Mouse (Mus musculus): ENCODE measurements at regions not wholly inside any gene's neighbourhood (a gene's known extent, or its start where the extent isn't known, plus 50 kb on each side); places are given as distances from the start of the nearest gene placed in this dataset.

DNA sequence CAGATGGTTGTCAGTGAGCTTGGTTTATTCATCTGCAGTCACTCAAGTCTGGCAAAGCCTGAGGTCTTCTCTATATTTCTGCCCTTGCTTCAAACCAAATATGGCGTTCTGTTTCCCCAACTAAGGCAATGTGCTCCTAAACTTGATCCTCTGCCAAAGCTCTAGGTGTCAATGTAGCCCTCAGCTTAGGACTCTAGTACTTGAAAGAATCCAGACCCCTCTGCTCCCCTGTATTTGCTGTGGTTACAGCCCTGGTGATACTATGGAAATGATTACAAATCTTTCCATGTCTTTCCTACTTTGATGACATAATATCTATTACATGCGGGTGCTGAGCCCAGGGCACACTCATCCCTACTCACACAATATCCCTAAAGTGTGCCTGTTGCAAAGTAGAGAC, 672.9 kb upstream of the Tbl1xr1 start:
- no peak for DNase-seq

DNA sequence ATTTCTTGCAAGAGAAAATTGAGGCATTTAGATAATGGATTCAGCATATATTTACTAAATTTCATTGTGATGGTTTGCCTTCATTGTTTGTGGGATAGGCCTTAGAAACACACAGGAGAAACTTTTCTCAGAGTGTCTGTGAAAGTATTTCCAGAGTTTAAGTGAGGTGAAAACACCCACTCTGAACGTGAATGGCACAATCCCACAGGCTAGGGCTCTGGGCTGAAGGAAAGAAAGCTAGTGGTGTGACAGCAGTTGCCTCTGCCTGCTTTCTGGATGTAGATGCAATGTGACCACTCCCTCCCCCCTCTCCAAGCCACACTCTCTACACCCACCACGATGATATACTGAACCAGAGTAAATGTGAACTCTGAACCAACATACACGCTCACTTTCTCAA, 672.4 kb upstream of the Tbl1xr1 start:
- no peak for DNase-seq

DNA sequence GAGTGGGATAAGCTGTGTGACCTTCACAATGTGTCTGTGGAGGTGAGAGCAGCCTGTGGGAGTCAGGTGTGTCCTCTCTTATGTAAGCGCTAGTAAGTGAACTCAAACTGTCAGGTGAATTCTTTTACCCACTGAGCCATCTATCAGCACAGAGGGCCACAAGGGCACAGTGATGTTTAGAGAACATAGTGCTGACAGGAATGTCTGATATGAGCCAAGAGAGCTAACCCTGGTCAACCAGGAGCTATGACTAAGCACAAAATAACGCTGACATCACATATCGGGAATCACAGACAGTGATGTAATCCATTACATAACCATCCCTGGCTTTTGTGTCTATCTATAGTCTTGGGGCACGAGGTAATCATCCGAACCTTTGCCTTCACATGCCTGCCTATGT, 669.4 kb upstream of the Tbl1xr1 start:
- DNase-seq = no peak

DNA sequence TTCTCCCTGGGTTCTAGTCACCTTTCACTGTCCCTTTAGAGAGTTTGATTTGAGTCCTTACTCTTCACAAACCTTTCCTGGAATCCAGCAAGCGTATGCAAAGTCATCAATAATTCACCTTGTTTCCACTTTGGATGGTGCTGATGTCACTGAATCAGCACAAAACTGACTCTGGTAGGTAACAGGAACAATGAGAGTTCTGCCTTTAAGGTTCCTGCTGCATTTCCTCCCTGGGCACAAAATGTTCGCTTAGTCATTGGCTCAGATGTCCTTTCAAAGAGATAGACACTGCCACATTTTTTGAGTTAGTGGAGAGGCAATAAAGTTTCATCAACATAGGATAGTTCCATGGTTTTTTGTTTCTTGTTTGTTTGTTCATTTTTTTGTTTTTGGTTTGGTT, 664.4 kb upstream of the Tbl1xr1 start:
- DNase-seq = no peak

DNA sequence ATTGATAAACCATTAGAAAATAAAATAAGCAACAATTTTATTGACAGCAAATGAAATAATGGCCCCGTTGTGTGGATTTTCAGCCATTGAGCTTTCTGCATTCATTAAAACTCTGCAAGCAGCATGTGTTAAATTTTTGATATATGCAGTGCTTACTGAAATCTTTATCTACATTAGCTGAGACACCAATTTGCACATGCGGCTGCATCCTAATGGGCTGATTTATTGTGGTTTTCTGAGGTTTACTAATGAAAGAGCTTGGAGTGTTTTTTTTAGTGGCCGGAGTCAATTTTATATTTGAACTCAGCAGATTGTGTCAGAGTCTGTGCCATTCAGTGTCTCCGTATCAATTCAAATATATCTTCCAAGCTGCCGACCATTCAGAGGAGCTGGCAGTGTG, 653.3 kb upstream of the Tbl1xr1 start:
- DNase-seq = no peak

DNA sequence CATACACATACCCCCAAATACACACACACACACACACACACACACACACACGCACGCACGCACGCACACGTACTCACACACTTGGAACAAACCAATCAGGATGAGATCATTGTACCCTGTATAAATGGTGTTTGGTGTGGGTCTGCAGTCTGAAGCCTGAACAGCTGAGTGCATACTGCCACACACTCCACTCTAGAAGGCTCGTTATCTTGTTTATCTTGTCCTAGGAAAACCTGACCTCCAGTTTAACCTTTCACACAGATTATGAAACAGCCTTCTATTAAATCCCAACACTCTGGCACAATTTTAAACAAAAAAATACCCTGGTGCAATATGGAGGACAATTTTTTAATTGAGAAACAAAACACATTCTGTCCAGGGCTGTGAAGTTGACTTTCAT, 649.9 kb upstream of the Tbl1xr1 start:
- DNase-seq = no peak

DNA sequence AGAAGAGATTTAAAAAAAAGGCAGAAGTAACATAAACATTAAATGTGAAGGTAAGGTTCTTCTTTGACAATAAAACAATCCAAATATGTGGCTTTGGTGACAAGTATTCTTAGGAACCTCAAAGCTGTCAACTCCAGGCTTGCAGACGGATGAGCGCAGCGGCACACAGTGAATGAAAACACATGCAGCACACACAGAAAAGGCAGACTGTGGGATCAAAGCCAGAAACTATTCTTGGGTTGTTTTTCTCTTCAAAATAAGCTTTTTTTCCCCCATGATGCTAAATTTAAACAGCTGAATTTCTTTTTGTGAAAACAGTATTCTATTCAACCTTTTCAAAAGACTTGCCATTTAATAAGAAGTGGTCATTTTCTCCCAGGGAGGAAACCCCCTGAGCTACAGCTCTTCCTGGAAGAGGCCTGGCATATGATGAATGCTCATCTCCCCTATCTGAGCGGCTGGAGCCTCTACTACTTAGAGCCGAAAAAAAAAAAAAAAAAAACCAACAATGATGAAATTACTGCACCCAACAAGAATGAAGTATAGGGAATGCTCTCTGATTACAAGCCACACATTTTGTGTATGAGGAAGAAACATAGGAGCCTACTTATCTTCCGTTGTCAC, 648.9 kb upstream of the Tbl1xr1 start:
- DNase-seq = peak; percentile 10

DNA sequence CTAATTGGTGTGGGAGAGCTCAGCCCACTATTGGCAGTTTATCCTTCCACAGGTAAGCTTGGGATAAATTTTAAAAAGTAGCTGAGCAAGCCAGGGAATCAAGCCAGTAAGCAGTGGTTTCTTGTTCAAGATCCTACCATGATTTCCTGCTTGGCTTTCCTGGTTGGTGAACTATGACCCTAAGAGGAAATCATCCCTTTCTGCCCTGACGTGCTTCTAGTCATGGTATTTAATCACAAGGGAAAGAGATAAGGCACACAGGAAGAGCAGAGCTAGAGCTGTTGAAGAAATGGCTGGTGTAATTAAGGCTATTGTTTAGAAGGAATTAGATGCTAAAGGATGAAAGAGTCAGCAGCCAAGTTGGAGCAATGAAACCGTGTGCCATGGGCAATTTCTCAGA, 648.3 kb upstream of the Tbl1xr1 start:
- peak; percentile 35 for DNase-seq

DNA sequence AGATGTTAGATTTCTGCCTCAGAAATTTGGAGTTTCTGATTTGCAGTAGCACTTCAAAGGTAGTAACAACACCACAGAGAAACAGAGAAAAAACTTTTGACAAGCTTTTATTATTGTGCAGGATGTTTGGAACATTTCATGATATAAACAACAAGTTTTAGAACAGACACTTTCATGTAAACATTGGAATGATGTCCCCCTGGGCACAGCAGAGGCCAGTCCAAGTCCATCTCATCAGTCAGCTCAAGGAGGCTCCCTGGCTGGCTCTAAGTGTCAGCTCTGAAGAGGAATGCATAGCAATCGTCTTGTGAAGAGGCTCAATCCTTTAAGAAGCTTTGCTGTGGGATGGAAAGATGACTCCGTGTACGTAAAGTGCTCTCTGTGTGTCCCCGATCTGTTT, 612.2 kb upstream of the Tbl1xr1 start:
- no peak for DNase-seq

DNA sequence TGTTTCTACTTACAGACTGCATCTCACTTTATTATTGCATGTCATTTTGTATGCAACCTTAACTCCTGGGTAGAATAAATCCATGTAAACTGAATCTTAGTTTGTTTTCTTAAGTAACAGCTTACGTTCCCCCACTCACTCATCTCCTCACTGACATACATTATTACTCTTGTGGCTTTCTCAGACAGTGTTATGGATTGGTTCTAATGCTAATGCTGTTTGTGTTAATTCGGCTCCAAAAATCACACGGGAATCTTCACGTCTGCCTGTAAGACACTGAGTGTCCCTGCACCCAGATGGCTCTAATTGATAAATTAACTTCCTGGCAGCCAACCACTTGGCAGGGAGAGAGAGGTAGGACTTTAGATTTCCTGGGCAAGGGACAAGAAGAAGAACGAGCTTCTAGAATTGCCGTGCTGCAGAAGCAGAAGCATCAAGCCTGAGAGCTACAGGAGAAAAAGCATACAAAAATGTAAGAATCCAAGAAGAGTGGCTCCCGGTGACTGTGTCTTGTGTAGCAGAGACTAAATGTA, 610.3 kb upstream of the Tbl1xr1 start:
- peak; percentile 32 for DNase-seq

DNA sequence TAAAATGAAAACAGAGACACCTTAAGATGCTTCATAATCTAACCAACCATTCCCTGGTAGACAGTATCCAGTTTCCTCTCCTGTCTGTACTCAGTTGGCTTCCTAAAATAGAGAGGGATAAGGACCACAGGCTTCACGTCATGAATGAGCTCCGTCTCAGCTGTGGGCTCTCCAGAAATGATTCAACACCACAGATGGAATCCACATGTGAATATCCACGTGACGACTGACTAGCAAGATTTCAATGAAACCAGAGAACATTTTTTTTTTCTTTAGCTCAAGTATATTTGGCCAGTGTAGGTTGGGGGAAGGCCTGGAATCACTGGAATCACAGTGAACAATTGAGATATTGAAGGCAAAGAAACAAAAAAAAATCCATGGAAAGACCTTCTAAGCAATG, 599.1 kb upstream of the Tbl1xr1 start:
- no peak for DNase-seq

DNA sequence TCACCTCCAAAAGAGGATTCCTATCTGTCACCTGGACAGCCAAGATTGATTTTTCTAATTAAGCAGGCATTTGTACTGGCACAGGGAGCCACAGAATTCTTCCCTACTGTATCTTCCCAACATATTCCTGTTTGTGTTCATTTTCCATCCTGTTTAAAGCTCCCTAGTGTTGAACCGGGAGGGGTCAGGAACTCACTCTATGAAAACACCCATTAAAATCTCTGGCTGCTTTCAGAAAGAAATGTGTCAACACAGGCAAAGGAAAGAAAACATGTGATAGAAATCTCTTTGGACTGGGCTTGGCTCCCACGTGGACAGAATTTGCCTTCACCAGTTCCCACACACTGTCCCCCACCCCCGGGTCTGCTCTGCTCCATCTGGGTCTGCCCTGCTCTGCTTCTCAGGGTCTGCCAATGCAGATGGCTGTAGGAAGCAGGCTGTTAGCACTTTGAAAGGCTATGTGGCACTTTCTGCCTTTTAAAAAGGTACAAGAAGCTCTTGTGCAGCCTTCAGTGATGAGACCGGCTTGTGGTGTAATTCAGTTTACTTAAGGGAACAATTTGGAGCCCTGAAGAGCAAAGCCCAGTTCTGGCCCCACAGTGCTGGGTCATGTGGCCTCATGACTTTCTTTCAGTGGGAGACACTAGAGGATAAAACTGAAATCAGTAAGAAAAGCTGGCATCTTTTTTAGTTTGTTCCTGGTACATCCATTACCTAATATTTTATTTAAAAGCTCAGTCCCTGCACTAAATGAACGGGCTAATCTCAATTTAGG, 597.2 kb upstream of the Tbl1xr1 start:
- DNase-seq = peak; percentile 41

DNA sequence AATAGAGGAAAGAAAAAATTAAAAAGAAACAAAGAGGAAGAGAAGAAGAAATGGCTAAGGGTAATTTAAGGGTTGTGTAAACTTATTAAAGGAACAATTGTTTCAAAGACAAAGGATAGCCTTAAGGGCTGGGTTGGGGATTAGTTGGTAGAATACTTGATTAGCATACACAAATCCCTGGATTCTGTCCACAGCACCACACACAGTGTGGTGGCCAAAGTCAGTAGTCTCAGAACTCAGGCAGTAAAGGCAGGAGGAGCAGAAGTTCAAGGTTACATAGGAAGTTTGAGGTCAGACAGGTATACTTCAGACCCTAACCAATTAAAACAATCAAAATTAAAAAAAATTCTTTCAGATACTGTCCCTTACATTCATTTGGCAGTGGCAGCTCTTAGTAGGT, 596.6 kb upstream of the Tbl1xr1 start:
- no peak for DNase-seq

DNA sequence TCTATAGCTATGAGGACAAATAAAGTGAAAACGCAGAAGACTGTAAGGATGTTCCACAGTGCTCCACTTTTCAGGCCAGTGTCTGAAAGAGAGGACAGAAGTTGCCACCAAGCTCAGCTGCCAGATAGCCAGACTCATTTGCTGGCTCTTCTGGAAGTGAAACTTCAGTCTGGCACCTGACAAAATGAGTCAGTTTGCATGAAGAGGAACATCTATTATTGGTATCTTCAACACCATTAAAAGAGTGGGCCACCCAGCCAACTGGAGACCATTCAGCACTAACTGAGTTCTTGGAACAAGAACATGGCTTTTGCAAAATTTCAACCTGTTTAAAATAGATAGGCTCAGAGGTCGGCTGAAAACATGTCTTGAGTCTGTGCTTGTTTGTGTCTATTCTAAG, 592.4 kb upstream of the Tbl1xr1 start:
- DNase-seq = no peak

DNA sequence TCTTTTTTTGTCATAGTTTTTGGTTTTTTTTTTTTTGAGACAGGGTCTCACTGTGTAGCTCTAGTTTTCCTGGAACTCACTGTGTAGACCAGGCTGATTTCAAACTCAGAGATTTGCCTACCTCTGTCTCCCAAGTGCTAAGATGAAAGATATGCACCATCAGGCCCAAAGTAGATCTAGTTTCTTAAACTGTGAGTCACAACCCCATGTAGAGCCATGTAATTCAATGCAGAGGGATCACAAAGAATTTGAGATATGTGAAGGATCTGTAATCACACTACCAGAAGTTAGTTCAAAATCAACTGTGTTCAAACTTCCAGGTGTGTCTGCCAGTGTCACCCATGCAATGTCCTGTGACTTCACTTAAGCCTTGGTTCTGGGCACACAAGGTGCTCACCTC, 591.0 kb upstream of the Tbl1xr1 start:
- no peak for DNase-seq

DNA sequence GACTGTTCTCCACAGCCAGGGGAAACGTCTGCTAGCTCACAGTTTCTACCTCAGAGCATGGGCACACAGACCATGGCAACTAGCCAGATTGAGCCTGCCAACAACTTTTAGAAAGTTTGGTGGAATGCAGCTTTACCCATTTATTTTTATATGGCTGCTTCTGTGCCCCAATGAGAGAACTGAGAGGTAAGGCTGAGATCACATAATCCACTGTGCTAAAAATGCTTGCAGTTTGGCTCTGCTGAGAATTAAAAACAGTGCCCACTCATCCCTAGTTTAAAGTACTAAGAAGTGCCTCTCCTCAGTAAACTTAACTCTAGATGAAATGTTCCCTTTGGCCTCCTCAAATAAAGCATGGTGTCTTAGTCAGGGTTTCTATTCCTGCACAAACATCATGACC, 586.9 kb upstream of the Tbl1xr1 start:
- DNase-seq = no peak

DNA sequence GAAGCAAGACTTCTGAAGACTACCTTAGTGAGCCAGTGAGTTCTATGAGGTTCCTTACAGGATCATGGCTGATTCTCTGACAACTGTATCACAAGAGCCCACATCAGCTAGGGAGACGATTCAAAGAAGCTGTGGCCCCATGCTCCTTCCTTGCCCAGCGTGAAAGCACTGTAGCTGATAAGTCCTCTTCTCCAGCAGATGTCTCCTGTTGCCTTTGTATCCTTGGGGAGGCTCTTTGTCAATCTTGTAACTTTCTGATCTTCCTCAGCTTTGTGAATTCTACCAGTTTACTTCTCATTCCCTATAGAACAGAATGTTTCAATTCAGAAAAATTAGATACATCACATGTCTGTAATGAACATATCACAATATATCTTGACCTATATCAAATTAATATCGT, 584.0 kb upstream of the Tbl1xr1 start:
- DNase-seq = no peak

DNA sequence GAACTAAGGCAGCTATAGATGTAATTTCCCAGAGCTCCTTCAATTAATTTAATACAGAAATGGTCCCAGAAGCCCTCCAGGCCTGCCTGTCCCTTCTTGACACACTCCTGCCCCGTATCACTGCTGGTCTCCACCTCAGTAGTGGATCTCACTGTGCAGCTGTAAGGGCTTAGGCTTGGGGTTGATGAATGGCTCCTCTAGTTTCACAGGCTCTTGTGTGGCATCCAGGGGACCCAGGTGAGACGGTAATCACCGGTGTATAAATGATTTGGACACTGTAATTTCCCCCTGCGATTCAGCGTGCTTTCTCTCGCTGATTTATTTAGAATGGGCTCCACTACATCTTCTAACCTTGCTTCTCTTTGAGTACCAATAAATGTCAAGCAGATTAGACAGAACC, 583.1 kb upstream of the Tbl1xr1 start:
- no peak for DNase-seq

DNA sequence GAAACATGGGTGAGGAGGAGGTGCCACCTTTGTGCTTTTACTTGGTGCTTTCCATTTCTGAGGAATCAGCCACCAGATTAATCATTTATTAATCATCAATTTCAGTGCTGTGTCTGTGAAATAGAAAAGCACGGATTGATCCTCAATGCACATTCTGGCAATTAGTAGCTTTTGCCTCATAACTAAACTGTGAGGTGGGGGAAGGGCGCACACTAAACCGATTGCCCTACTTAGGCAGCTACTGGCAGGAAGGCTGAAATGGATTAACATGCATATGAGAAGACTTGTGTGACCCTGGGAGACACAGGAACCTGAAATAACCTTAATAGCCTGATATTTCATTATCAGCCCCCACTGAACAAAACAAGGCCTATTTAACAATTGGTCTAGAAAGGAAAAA, 581.5 kb upstream of the Tbl1xr1 start:
- peak; percentile 21 for DNase-seq

DNA sequence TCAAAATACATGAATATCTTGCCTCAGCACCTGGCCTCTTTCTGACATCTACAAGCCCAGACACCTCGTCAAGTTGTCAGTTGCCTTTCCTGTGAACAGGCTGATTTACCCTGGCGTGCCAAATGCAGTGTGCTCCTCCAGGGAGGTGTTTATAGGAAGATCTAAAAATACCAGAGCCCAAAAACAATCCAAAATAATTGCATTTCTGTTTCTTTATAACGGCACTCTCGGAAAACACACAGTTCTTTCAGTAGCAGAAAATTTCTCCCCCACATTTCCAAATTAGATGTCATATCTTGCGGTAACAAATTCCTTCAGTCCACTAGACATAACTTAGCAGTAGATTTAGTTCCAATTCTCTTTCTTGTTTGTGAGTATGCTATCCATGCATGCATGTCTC, 580.8 kb upstream of the Tbl1xr1 start:
- DNase-seq = no peak

DNA sequence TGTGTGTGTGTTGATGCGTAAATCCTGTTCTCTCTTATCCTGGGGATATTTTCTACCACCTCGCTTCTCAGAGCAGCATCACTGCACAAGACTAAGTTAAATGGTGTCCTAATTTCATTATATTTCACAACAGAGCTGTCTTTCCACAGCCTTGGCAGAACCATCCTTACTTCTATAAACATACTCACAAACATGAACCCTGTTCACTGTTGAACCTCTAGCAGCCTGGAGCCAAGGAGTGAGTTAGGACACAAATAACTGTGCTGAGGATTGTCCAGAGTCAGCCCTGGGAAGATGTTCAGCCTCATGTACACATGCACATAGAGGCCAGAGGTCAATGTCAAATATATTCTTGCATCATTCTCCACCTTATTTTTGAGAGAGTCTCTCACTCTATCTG, 580.3 kb upstream of the Tbl1xr1 start:
- no peak for DNase-seq

DNA sequence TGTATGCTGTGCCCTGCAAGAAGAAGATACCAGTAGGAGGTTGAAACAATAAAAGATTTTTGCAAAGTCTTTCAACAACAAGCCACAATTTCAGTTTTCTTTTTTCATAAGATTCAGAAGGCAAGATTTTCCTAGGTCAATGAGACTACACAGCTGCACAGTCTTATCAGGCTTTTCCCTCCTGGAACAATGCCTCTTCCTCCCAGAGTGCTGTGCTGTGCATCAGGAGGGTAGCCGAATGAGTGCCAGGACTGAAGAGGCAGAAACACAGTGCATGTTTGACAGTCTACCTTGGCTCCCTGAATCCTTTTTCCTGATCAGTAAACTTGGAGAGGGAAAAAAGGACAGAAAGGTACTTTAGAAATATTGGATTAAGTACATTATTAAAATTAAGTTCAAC, 579.4 kb upstream of the Tbl1xr1 start:
- DNase-seq = no peak

DNA sequence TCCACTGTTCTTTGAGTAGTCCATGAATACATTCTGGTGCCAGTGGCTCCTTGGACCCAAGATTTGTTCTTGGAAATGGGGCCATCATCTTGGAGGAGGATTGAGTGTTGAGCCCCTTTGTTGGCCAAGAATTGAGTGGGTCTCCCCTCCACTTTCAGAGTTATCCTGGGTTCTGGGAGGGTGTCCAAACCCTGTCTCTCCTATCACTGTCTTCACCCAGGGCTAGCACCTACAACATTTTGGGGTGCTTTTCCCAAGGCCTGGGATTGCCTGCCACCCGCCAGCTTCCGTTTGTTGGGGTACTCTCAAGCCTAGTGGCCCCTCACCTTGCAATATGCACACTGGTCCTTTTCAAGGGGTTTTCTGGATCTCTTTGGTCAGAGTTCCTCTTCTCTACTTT, 568.8 kb upstream of the Tbl1xr1 start:
- no peak for DNase-seq

DNA sequence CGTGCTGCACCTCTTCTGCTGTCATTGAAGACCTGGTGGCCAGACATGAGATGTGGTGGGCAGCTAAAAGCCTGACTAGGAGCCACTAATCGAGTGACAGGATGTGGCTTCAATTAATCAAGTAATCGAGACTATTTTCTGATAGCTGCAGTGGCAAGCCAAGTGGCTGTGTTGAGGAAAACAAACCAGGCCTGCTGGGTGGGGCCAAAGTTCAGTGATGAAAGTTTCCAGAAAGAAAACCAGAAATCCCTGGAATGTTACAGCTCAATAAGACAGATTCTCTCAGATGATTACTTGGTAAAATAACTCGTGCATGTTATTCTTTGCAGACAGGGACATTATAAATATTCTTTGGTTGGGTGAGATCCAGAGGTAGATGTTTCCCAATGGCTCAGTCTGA, 564.4 kb upstream of the Tbl1xr1 start:
- DNase-seq = no peak

DNA sequence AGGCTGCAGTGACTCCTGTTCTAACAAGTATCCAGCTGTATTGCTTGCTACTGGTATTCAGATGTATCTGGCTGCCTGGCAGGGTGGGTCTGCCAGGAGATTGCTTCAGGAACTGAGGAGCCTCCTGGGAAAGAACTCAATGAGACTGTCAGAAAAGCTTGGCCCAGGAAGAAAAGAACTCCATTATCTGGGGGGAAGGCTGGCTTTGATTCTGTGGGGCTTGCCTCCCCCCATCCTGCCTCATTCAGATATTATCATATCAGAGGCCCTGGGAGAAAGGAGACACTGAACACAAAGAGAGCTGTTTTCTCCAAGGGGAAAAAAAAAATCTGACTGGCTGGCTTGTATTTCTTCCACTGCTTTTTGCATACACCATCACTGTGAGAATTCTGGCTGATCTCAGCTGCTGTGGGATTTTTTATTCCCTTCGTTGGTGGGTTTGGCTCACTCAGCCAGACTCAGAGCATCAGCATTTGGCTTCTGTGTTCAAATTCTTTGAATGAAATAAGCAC, 552.0 kb upstream of the Tbl1xr1 start:
- no peak for DNase-seq
